Mouse (Mus musculus) cerebellum, postnatal 25 days (tissue): ENCODE data around the gene Poln.

Experiments
- DNase-seq, 2 experiments: peaks; one replicate each; pipeline ENCODE4 v3.0.0; 2021; ENCODE audit warnings: mixed read lengths in 2 of 2

The Poln gene

GRCm38 (mm10) chr5:34168950-34169891 lies at the start of gene Poln, which contains the start of gene Haus3:
Gene Poln, minus strand, starts transcription at chr5:34169448.
Gene Haus3, minus strand, starts transcription at chr5:34169527.
- DNase-seq: peak; percentile 95 to 97

GRCm38 (mm10) chr5:34218672-34219071 lies 49.4 kb upstream of the Poln start:
- DNase-seq: no peak

GRCm38 (mm10) chr5:34217756-34218155 lies 48.5 kb upstream of the Poln start:
- DNase-seq: peak in 1 of 2 experiments; percentile 18

- no peak for DNase-seq
These were observed 46.8 kb upstream of the Poln start for GRCm38 (mm10) chr5:34216025-34216424.

- peak; percentile 29 to 50 for DNase-seq
These were observed 44.4 kb upstream of the Poln start for GRCm38 (mm10) chr5:34213659-34214058.

GRCm38 (mm10) chr5:34210279-34210678 lies 41.0 kb upstream of the Poln start:
- DNase-seq: peak; percentile 82 to 87

GRCm38 (mm10) chr5:34207503-34207902 lies 38.3 kb upstream of the Poln start:
- DNase-seq: peak in 1 of 2 experiments; percentile 27

DNA sequence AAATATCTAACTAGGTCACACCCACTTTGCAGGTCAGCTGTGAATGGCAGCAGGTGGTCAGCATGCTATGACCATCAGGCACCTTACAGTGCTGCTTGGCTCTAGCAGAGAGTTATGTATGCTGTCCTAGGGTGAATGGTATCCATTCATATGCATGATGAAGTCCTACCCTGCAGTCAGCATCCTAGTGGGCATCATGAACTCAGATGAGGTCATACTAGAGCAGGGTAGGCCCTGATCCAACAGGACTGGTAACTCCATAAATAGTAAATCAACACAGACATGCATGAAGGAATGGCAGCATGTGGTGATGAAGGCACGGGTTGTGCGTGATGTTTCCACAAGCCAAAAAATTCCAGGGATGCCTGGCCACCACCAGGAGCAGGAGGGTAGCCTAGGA lies 36.5 kb upstream of the Poln start:
- DNase-seq: peak; percentile 64 to 68

DNA sequence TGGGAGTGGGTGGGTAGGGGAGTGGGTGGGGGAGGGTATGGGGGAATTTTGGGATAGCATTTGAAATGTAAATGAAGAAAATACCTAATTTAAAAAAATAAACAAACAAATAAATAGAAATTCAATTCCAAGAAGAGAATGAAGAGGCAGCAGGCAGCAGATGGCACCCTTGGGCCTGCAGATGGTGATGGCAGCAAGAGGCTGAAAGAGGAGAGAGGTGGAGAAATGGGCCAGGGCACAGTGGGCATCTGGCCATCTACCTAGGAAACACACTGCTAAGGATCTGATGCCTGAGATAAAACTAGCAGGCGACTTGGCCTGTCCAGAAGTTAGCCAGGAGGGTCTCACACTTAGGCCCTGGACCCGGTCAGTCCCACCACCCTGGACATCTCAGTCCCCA lies 35.7 kb upstream of the Poln start:
- peak; percentile 89 to 94 for DNase-seq

DNA sequence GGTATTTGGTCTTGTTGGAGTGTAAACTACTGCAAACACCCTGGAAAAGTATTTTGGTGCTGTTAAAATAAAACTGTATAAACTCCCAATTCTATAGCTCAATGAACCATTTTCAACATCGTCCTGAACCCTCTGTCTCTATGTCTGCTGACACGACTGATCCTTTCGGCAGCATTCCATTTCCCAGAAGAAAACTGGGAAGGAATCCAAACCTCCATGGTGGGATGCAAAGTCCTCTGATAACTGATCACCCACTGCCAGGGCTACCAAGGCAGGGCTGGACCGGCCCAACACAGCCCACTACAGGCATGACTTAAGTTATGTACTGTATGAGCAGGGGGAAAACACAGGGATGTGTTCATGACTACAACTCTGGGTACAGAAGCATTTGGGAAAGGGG lies 32.8 kb upstream of the Poln start:
- peak in 1 of 2 experiments; percentile 17 for DNase-seq

DNA sequence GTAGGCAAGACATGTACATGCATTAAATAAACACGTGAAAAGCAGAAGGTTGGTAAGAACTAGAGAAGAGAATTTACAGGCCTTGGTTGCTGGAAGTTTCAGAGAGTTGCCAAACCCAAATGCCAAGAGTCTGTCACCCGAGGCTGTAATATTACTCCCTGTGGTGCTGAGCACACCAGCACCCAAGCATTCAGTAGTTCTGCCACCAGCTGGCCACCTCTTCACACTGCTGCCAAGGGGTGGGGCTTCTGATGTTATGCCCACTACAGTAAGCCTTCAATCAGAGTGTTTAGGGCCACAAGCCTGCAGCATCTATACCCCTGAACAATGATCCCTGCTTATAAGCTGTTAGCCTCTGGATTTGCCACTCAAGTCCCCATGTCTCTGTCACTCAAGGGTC lies 32.1 kb upstream of the Poln start:
- DNase-seq: peak in 1 of 2 experiments; percentile 34

DNA sequence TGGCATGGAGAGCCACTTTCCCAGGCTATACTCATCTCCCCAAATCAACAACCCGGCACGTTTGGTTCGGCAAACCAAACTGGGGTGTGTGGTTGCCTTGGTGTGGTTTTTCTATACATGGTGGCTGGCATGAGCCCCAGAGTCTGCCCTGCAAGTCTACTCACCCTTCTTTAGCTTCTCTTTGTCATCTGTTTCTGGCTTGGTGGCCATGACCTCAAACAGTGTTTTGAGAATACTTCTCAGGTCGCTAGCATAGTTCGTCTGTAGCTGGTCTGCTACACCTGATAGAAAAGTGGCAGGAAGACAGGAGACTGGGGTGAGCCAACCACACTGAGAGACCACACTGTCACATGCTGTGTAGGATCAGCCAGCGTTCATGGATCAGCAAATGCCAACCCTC lies 29.4 kb upstream of the Poln start:
- no peak for DNase-seq

DNA sequence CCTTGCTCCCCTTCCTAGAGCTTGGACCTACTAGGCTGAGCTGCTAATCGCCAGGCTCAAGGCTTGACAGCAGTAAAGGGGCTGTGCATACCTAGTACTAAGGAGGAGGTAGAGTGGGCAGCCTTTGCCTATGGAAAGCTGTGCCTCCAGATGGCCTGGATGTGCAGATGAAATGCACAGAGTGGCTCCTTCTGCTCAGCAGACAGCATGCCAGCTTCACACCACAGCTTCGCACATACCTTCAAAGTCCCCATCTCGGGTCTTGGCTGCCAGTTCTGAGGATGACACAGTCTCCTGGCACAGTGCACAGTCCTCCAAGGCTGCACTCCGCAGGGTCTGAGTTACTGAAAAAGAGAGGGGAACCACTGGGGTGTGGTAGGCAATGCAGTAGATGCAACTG lies 28.0 kb upstream of the Poln start:
- DNase-seq: peak; percentile 74 to 77

GRCm38 (mm10) chr5:34196423-34196822 lies 27.2 kb upstream of the Poln start:
- peak in 1 of 2 experiments; percentile 25 for DNase-seq

- peak in 1 of 2 experiments; percentile 15 for DNase-seq
These were observed 26.5 kb upstream of the Poln start for GRCm38 (mm10) chr5:34195786-34196185.

- no peak for DNase-seq
These were observed 25.9 kb upstream of the Poln start for GRCm38 (mm10) chr5:34194975-34195662.

DNA sequence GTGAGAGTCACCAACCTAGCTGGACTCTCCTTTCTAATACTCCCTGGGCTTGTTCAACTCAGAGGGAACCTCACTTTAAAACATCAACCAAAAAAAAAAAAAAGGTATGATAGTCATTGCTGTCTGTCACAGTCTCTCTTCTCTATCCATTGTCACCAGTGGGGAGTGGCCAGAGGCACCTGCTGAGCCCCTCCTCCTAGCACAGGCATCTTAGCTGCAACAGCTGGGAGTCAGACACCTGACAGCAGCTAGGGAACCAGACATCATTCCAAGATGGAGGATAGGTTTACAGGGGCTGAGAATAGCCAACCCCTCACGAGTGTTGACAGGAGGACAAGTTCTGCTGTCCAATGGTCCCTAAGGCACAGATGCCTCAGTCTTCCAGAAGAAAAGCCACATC lies 25.2 kb upstream of the Poln start:
- no peak for DNase-seq

- DNase-seq: no peak
These were observed 22.6 kb upstream of the Poln start for GRCm38 (mm10) chr5:34191843-34192242.

GRCm38 (mm10) chr5:34191021-34191420 lies 21.8 kb upstream of the Poln start:
- DNase-seq: no peak

DNA sequence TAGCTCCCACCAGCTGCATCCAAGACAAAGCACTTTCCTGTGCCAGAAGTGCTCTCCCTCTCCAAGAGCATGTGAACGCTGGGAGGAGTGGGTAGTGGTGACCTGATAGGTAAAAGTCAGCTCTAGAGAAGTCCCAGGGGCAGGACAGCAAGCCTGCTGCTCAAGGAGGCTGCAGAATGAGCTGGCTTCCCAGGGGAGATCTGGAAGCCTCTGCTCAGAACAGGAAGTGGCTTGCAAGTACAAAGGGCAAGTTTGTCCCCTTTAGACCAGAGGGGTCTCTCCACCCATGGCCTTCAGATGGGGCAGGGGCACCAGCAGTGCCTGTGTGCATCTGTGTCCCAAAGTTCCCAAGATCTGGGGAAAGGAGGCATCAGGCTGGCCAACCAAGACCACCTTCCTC lies 20.3 kb upstream of the Poln start:
- DNase-seq: no peak

- no peak for DNase-seq
These were observed 19.6 kb upstream of the Poln start for GRCm38 (mm10) chr5:34188856-34189255.

DNA sequence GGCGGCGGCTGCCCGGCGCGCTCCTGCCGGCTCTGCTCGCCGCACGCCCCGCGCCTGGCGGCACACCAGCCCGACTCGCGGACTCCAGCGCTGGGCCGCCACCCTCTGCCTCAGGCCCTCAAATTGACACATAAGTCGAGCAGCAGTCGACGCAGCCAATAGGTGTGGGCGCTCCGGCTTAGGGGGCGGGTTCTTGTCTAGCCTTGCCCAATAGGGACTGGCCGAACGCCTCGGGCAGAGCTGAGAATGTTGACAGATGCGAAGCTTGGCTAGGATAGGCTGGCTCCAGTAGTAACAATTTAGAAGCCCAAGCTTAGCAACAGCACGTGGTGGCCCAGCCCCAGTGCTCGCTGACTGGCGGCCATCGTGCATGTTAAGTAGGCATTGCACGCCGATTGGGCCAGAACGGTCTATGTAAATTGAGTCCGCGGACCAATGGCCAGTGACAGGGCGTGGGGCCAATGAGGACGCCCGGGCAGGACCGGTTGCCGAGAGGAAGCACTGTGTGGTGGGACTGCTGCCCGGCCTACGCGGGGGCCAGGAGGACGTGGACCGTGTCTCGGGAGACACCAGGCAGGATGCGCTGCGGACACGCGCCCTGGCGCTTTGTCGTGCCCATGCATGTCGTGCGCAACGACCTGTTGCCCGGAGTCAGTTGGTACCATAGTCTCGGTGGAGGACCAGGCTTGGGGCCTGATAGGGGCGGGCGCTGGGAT lies 18.5 kb upstream of the Poln start, which contains the start of gene Mxd4:
Gene Mxd4 (minus strand): TSS at position 120 of the 716 bp plus-strand sequence.
- peak; percentile 99 to 100 for DNase-seq

DNA sequence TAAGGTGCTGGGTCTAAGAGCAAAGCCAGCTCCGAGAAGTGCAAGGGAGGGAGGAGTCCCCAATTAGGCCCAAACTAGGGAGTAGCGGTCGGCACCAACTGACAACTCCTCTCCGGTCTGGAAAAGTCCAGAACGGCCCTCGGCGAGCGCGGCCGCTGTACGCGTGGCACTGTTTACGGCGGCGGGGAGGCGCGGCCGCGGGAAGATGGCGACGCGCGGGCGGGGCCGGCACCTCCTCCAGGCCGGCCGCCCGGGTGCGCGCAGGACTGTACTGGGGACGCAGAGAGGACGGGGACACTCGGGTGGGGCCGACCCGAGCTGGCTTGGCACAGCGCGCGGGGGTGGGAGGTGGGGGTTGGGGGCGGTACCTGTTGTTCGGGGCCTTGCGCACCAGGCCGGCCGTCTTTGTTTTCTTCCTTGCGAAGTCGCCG lies 17.7 kb upstream of the Poln start:
- peak; percentile 68 to 78 for DNase-seq
